Mouse (Mus musculus) hindbrain, postnatal 0 days (tissue): ENCODE data around the gene Tbkbp1. TPM values are rescaled to one million over a fixed set of nuclear protein-coding genes. Genes with fewer than 3 reads are reported as not detected.
A peak's percentile ranks its signal among the peaks of the same experiment; 100 is the strongest.

Source experiments
- ATAC-seq: fragments of 200-750 bp; cut with Nextera tagmentation; 2 replicates; pipeline ENCODE4 v1.8.0; 2017; ENCODE audit warnings: mild to moderate bottlenecking, moderate TSS enrichment, moderate library complexity
- DNase-seq: peaks from one replicate; pipeline ENCODE4 v3.0.0-alpha.2; 2015; ENCODE audit warnings: low spot score
- H3K27ac ChIP-seq: fragments of 300-500 bp; sonication (generic); 2 replicates; pipeline ENCODE4 v1.5.1; 2014; ENCODE audit warnings: mild to moderate bottlenecking
- H3K27me3 ChIP-seq: fragments of 300-500 bp; sonication (generic); 2 replicates; pipeline ENCODE4 v1.6.1; 2014; ENCODE audit warnings: low read length, mixed read lengths; ENCODE audit not compliant: insufficient read depth
- H3K36me3 ChIP-seq: fragments of 300-500 bp; sonication (generic); 2 replicates; pipeline ENCODE4 v1.6.1; 2014; ENCODE audit warnings: low read length, mixed read lengths; ENCODE audit not compliant: insufficient read depth
- H3K4me1 ChIP-seq: fragments of 300-500 bp; sonication (generic); 2 replicates; pipeline ENCODE4 v1.6.1; 2014; ENCODE audit warnings: antibody characterized with exemption, low read length, mixed read lengths; ENCODE audit not compliant: insufficient read depth
- H3K4me2 ChIP-seq: fragments of 300-500 bp; sonication (generic); 2 replicates; pipeline ENCODE4 v1.6.1; 2014; ENCODE audit warnings: low read depth, mild to moderate bottlenecking, low read length, moderate library complexity, mixed read lengths
- H3K4me3 ChIP-seq: fragments of 300-500 bp; sonication (generic); 2 replicates; pipeline ENCODE4 v1.5.1; 2014; ENCODE audit warnings: low read length
- H3K9ac ChIP-seq: fragments of 300-500 bp; sonication (generic); replicated peaks from 2 replicates; pipeline ENCODE4 v1.6.1; 2014; ENCODE audit warnings: mild to moderate bottlenecking, low read length, moderate library complexity, mixed read lengths
- H3K9me3 ChIP-seq: fragments of 300-500 bp; sonication (generic); 2 replicates; pipeline ENCODE4 v1.6.1; 2016; ENCODE audit warnings: low read length, mixed read lengths
- CTCF ChIP-seq: IDR thresholded peaks from 2 replicates; pipeline ENCODE4 v1.5.1; 2016; ENCODE audit warnings: antibody characterized with exemption, control low read depth, low read depth
- WGBS: fragments of 180-500 bp; shearing (Covaris S2); extraction: QIAGEN DNeasy Blood & Tissue Kit; methylation state at CpG from one replicate; pipeline ENCODE4 v1.1.7; 2014; 5-methylcytosine and 5-hydroxymethylcytosine counted together
- polyA plus RNA-seq: library from polyadenylated mRNA; unstranded; fragments of >200 nt; fragmentation: Nextera tagmentation; extraction: Ambion mirVana; gene quantifications from 2 replicates; pipeline ENCODE4 v1.2.1, GENCODE M21; 2015
- total RNA-seq: library from RNA; depleted of rRNA; stranded (reverse); fragments of >200 nt; gene quantifications from 2 replicates; pipeline ENCODE4 v1.2.3, GENCODE M21; 2014

Gene Tbkbp1
- total and polyA plus RNA-seq, 2 experiments from 2014 or later, result 9.6 to 53.8 TPM

DNA sequence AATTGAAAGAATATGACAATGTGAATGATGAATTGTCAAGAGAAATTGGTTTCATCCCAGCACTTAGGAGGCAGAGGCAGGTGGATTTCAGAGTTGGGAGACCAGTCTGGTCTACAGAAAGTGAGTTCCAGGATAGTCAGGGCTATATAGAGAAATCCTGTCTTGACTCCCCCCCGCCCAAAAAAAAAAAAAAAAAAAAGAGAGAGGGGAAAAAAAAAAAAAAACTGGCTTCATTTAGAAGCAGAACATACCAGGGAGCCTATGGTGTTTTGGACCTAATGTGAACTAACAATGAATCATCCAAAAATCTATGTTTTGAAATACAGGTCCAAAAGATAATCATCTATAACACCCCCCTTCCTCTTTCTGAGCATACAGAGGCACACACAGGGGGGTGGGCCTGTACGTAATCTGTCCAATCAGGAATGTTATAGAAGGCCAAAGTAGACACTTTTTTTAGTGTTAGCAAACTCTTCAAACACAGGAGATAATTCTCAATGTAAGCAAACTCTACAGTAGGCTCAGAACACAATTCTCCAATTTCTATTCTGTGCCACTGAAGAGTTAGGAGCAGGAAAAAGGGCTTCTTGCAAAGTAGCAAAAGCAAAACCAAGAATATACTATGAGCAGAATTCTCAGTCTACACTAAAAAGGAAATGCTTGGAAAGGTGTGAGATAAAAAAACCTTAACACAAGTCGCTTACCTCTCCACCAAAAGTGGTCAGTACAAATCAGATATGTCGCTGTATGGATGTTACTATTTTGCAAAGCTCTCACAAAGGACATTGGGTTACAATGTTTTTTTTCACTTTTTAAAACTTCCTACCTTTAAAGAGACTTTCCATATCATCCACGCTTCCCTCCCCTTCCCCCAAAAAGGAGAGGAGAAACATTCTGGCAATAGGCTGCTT, 34.7 kb upstream of the Tbkbp1 start:
- Histone ChIP-seq H3K27ac (0 out of 2 replicates have a peak overlapping the region, but pooled peaks have one; percentile 27), H3K4me1 (peaks cover 8% of the 10 kb centered on the region; the same call in 1 of the 2 replicates), H3K9me3 (no peaks in the 10 kb centered on the region), H3K27me3 (no peaks in the 10 kb centered on the region), H3K36me3 (peaks cover 42% of the 10 kb centered on the region), H3K9ac (peak overlapping the region; percentile 76; the same call in 1 of the 2 replicates), H3K4me2 (peak overlapping the region; percentile 83), H3K4me3 (peak overlapping the region; percentile 73)
- no peak for TF ChIP-seq CTCF
- 58% methylated on average over 5 of the region's 5 CpGs for WGBS
- no peak for DNase-seq
- ATAC-seq, result no peak

DNA sequence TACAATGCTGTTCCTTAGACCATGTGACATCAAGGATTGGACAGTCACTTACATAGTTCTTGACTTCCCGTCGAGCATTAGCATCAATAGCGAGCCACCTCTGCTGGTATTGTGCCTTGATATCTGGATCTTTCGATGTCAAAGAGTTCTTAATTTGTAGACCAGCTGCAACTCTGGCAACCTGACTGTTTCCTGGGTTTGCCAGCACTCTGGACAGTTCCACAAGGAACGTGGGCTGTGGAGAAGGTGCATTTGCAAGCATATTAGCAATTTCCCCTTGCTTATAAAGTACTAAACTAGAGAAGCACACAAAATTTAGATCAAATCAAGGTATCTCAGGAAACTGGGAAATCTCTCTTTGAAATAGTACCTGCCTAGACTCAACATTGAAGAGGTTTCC, 33.6 kb upstream of the Tbkbp1 start:
- Histone ChIP-seq H3K27me3 (no peaks in the 10 kb centered on the region), H3K4me2 (no peak overlapping the region), H3K9ac (no peak overlapping the region), H3K27ac (no peak overlapping the region), H3K9me3 (no peaks in the 10 kb centered on the region), H3K4me3 (no peak overlapping the region), H3K4me1 (peaks cover 8% of the 10 kb centered on the region; the same call in 1 of the 2 replicates), H3K36me3 (peaks cover 53% of the 10 kb centered on the region)
- no peak for TF ChIP-seq CTCF
- ATAC-seq (no peak), DNase-seq (no peak)
- 73% methylated on average over 5 of the region's 5 CpGs for WGBS

DNA sequence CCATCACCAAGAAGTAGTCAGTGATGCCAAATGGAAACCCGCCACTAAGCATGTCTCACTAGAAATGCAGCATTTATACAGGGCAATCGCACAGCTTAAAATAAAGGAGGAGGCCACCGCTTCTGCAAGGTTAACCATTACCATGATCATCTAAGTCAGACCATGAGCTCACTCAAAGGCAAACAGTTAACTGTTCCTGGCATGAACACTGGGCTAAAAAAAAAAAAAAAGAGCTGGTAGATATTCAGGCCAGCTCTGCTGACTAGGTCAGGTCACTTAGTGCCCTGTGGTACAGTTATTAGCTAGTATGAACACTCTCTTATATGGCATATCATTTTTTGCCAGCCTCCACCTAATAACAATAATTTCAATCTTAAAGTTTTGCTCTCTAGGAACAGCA, 31.2 kb upstream of the Tbkbp1 start:
- WGBS, result 84% methylated on average over 3 of the region's 3 CpGs

DNA sequence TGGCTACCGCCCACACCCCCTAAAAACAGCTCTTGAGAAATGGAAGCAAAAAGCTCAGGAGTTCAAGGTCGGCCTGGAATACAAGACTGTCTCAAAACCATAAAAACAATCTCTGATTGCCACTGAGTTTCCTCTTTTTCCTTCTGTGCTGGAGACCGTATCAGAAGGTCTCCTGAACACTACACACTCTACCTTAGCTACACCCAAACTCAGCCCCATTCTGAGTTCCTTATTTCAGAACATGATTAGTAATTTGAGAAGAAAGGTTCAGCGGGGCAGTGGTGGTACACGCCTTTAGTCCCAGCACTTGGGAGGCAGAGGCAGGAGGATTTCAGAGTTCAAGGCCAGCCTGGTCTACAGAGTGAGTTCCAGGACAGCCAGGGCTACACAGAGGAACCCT, 29.8 kb upstream of the Tbkbp1 start:
- H3K4me2 ChIP-seq, result no peak overlapping the region
- no peaks in the 10 kb centered on the region for H3K9me3 ChIP-seq
- WGBS, result 89% methylated on average over 5 of the region's 5 CpGs
- H3K27ac ChIP-seq, result no peak overlapping the region
- ATAC-seq, result no peak
- peaks cover 2% of the 10 kb centered on the region; the same call in 1 of the 2 replicates for H3K4me1 ChIP-seq
- no peaks in the 10 kb centered on the region for H3K27me3 ChIP-seq
- DNase-seq, result no peak
- peaks cover 85% of the 10 kb centered on the region for H3K36me3 ChIP-seq
- TF ChIP-seq CTCF, result no peak
- H3K9ac ChIP-seq, result no peak overlapping the region
- no peak overlapping the region for H3K4me3 ChIP-seq

More for the DNA sequence above, 31.2 kb upstream of the Tbkbp1 start:
- Histone ChIP-seq H3K9me3 (no peaks in the 10 kb centered on the region), H3K9ac (no peak overlapping the region), H3K27ac (no peak overlapping the region), H3K36me3 (peaks cover 75% of the 10 kb centered on the region), H3K4me1 (peaks cover 8% of the 10 kb centered on the region; the same call in 1 of the 2 replicates), H3K4me3 (no peak overlapping the region), H3K27me3 (no peaks in the 10 kb centered on the region), H3K4me2 (no peak overlapping the region)
- DNase-seq, result no peak
- ATAC-seq, result no peak
- TF ChIP-seq CTCF, result no peak

DNA sequence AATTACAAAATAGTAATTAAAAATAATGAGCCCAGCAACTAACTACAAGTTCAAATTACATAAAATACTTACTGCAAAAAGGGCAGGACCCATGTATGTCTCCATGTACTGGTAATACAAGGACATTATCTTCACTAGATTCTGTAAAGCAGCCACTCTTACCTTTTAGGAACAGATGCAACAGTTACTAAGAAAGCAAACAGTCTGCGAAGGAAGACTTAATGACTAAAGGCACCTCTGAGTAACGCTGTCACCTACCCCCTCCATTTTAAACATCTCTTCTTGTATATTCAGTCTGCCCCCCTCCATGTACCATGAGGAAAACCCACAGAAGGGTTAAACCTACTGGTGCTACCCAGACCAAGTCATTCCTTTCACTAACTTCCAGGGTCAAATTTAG, 26.9 kb upstream of the Tbkbp1 start:
- Histone ChIP-seq H3K27me3 (no peaks in the 10 kb centered on the region), H3K9ac (no peak overlapping the region), H3K9me3 (no peaks in the 10 kb centered on the region), H3K27ac (no peak overlapping the region), H3K4me2 (no peak overlapping the region), H3K36me3 (peaks cover 87% of the 10 kb centered on the region), H3K4me3 (no peak overlapping the region), H3K4me1 (no peaks in the 10 kb centered on the region)
- 98% methylated on average over 2 of the region's 2 CpGs for WGBS
- no peak for TF ChIP-seq CTCF
- ATAC-seq, result no peak
- no peak for DNase-seq

- DNase-seq, result peak; percentile 85
- Histone ChIP-seq H3K4me2 (no peak overlapping the region), H3K4me3 (no peak overlapping the region), H3K27ac (no peak overlapping the region), H3K27me3 (no peaks in the 10 kb centered on the region), H3K36me3 (peaks cover 85% of the 10 kb centered on the region), H3K9ac (no peak overlapping the region), H3K9me3 (no peaks in the 10 kb centered on the region), H3K4me1 (no peaks in the 10 kb centered on the region)
- WGBS, result 50% methylated on average over 3 of the region's 3 CpGs
- TF ChIP-seq CTCF, result peak; percentile 76
- no peak for ATAC-seq
These were observed 25.6 kb upstream of the Tbkbp1 start for GRCm38 (mm10) chr11:97176851-97177250.

- Histone ChIP-seq H3K4me1 (no peaks in the 10 kb centered on the region), H3K9ac (no peak overlapping the region), H3K27ac (no peak overlapping the region), H3K36me3 (peaks cover 86% of the 10 kb centered on the region), H3K9me3 (no peaks in the 10 kb centered on the region), H3K4me3 (no peak overlapping the region), H3K27me3 (no peaks in the 10 kb centered on the region), H3K4me2 (no peak overlapping the region)
- ATAC-seq (no peak), DNase-seq (no peak)
- no peak for TF ChIP-seq CTCF
- 89% methylated on average over 7 of the region's 7 CpGs for WGBS
These were observed 24.2 kb upstream of the Tbkbp1 start for GRCm38 (mm10) chr11:97175499-97175898.
